Mouse (Mus musculus): ENCODE measurements at regions not wholly inside any gene's neighbourhood (a gene's known extent, or its start where the extent isn't known, plus 50 kb on each side); places are given as distances from the start of the nearest gene placed in this dataset.

- no peak for TF ChIP-seq CHD2 (IDR thresholded peaks at IDR 0.05; ENCODE audit: low read depth, low read length)
- TF ChIP-seq MAFK (IDR thresholded peaks at IDR 0.05; ENCODE audit: insufficient read depth, low read depth, low read length): no peak
- TF ChIP-seq ZNF384 (IDR thresholded peaks at IDR 0.05; ENCODE audit: low read depth, low read length): no peak
These were observed 446.2 kb downstream of the Tlr4 start for GRCm38 (mm10) chr4:67273553-67273952.
